Mouse (Mus musculus) brain, embryonic 14.5 days (tissue): ENCODE data around the gene Islr2.

Experiments used
- CTCF ChIP-seq: fragments of 200-500 bp; IDR thresholded peaks from 2 replicates; pipeline ENCODE4 v1.5.1; 2012; ENCODE audit warnings: inconsistent platforms, mild to moderate bottlenecking, moderate library complexity, borderline replicate concordance; ENCODE audit not compliant: insufficient read depth, insufficient read length; ENCODE audit errors: extremely low read depth
- POLR2A ChIP-seq: fragments of 200-500 bp; IDR thresholded peaks from 2 replicates; pipeline ENCODE4 v1.6.1; 2012; ENCODE audit warnings: mild to moderate bottlenecking, inconsistent platforms, borderline replicate concordance; ENCODE audit not compliant: poor library complexity, insufficient read depth, insufficient read length, severe bottlenecking; ENCODE audit errors: extremely low read depth

GRCm38 (mm10) chr9:58225915-58226913 is 22.1 kb upstream of the Islr2 start:
- TF ChIP-seq CTCF = peak; percentile 72
- no peak for TF ChIP-seq POLR2A
